ENCODE assay signal across 8 mouse cellular contexts in the genomic region with DNA sequence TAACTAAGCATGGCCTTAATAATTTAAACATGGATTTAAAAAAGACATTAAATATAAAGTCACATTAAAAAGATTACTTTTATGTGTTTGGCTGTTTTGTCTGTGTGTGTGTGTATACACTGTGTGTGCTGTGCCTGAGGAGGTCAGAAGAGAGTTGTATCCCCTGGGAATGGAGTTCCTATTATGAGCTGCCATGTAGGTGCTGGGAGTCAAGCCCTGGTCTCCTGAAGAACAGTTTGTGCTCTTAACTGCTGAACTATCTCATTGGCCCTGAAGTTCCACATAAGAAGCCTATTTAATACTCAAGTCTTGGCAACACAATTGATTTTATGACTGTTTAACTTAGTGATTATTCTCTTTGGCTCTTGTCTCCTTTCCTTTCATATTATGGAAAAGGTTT. TPM values are rescaled to one million over a fixed set of nuclear protein-coding genes. Genes with fewer than 3 reads are reported as not detected.
A peak's percentile ranks its signal among the peaks of the same experiment; 100 is the strongest.
DNase-seq lines count a peak whose midpoint lies in the region; ATAC-seq lines count a peak whose summit lies in the region.
"Had no signal": no experiment of that assay in that cellular context is flagged by ENCODE, and none has a peak within 500 bp of the region (broad histone marks: within the 10 kb centered on the region; RNA-seq: fewer than 3 reads in every experiment).

No protein-coding gene starts in this region.

- no peaks in the 10 kb centered on the region for H3K9me3 ChIP-seq in neural tube, embryonic 11.5 days (ENCODE audit: control insufficient read depth, low read length)
- H3K9me3 ChIP-seq in forebrain, embryonic 13.5 days (replicated peaks): no peaks in the 10 kb centered on the region
- no peaks in the 10 kb centered on the region for H3K9me3 ChIP-seq in limb, embryonic 15.5 days

- peaks cover 17% of the 10 kb centered on the region for H3K4me1 ChIP-seq in neural tube, embryonic 11.5 days (ENCODE audit: control insufficient read depth, insufficient read depth, low read length)
- peaks cover 51% of the 10 kb centered on the region for H3K4me1 ChIP-seq in forebrain, embryonic 13.5 days
- H3K4me1 ChIP-seq in limb, embryonic 15.5 days: peaks cover 27% of the 10 kb centered on the region

- no peak for DNase-seq in neural tube, embryonic 11.5 days (ENCODE audit: low spot score)
- DNase-seq in neural tube, embryonic 10.5 days (ENCODE audit: extremely low spot score, low spot score): no peak
- DNase-seq in right cerebral cortex, postnatal 14 days: no peak
- DNase-seq in left cerebral cortex, postnatal 4 days: no peak
- no peak for DNase-seq in layer of hippocampus, adult 9-11 months
- DNase-seq: lung, adult 18-20 months had no signal

- no peak overlapping the region for H3K27ac ChIP-seq in neural tube, embryonic 11.5 days (ENCODE audit: low read depth, low read length)
- H3K27ac ChIP-seq in forebrain, embryonic 13.5 days: no peak overlapping the region
- no peak overlapping the region for H3K27ac ChIP-seq in limb, embryonic 15.5 days

- ATAC-seq in neural tube, embryonic 11.5 days (ENCODE audit: insufficient read depth, low FRiP score, low TSS enrichment): no peak
- ATAC-seq in forebrain, embryonic 13.5 days: no peak
- ATAC-seq in limb, embryonic 15.5 days (ENCODE audit: insufficient number of reproducible peaks, low FRiP score, low TSS enrichment, low read depth): no peak

- H3K9ac ChIP-seq in neural tube, embryonic 11.5 days (ENCODE audit: low read length): no peak overlapping the region; the same call in 1 of the 2 replicates
- peak overlapping the region; percentile 99; the same call in 1 of the 2 replicates for H3K9ac ChIP-seq in forebrain, embryonic 13.5 days
- no peak overlapping the region for H3K9ac ChIP-seq in limb, embryonic 15.5 days

- no peaks in the 10 kb centered on the region for H3K36me3 ChIP-seq in neural tube, embryonic 11.5 days (ENCODE audit: control insufficient read depth, insufficient read depth, low read length)
- no peaks in the 10 kb centered on the region for H3K36me3 ChIP-seq in forebrain, embryonic 13.5 days (ENCODE audit: poor library complexity, severe bottlenecking)
- H3K36me3 ChIP-seq in limb, embryonic 15.5 days: no peaks in the 10 kb centered on the region

- peak overlapping the region; percentile 97 for H3K4me3 ChIP-seq in neural tube, embryonic 11.5 days (ENCODE audit: low read depth, low read length)
- H3K4me3 ChIP-seq in forebrain, embryonic 13.5 days: peak overlapping the region; percentile 100
- H3K4me3 ChIP-seq in limb, embryonic 15.5 days: peak overlapping the region; percentile 96

- no peaks in the 10 kb centered on the region for H3K27me3 ChIP-seq in neural tube, embryonic 11.5 days (ENCODE audit: control insufficient read depth, insufficient read depth, low read length)
- no peaks in the 10 kb centered on the region for H3K27me3 ChIP-seq in forebrain, embryonic 13.5 days
- no peaks in the 10 kb centered on the region for H3K27me3 ChIP-seq in limb, embryonic 15.5 days

- H3K4me2 ChIP-seq in neural tube, embryonic 11.5 days (ENCODE audit: low read depth): peak overlapping the region; percentile 87
- H3K4me2 ChIP-seq in forebrain, embryonic 13.5 days: peak overlapping the region; percentile 93
- peak overlapping the region; percentile 70 for H3K4me2 ChIP-seq in limb, embryonic 15.5 days

- intact Hi-C loops in left cerebral cortex, postnatal 4 days (cut with DNase I): no loop called here

RNA-seq across cellular contexts. Expression of gene Msl2, which starts 3.6 kb away (rescaled TPM):
- 5.6 and 6.2 TPM in 2 replicates for polyA plus RNA-seq in neural tube, embryonic 11.5 days (2014; fragmentation: Nextera tagmentation; extraction: Ambion mirVana)
- 5.7 and 6.1 TPM in 2 replicates for polyA plus RNA-seq in forebrain, embryonic 13.5 days (2015; fragmentation: Nextera tagmentation; extraction: Ambion mirVana)
- polyA plus RNA-seq in limb, embryonic 15.5 days (2015; fragmentation: Nextera tagmentation; extraction: Ambion mirVana): 3.7 and 5.4 TPM in 2 replicates
- total RNA-seq in left cerebral cortex, postnatal 4 days (2021): 10 to 100 TPM; 69.7 to 70.9 TPM

RNA-seq across cellular contexts. Expression of gene Pccb, which starts 42.8 kb away (rescaled TPM):
- 14.1 and 15.0 TPM in 2 replicates for polyA plus RNA-seq in neural tube, embryonic 11.5 days (2014; fragmentation: Nextera tagmentation; extraction: Ambion mirVana)
- polyA plus RNA-seq in forebrain, embryonic 13.5 days (2015; fragmentation: Nextera tagmentation; extraction: Ambion mirVana): 18.8 and 20.7 TPM in 2 replicates
- polyA plus RNA-seq in limb, embryonic 15.5 days (2015; fragmentation: Nextera tagmentation; extraction: Ambion mirVana): 25.7 and 27.0 TPM in 2 replicates
- 10 to 100 TPM; 45.6 to 46.9 TPM for total RNA-seq in left cerebral cortex, postnatal 4 days (2021)
